Mouse (Mus musculus) CD4-positive naive resting alpha-beta T cell, adult 57 days (primary cell): ENCODE results near the gene Lmx1b. TPM values are rescaled to one million over a fixed set of nuclear protein-coding genes. Genes with fewer than 3 reads are reported as not detected.

Experiments used
- total RNA-seq: library from RNA; stranded (reverse); gene quantifications from one replicate; pipeline ENCODE4 v1.2.4, GENCODE M21; 2023

The Lmx1b gene
- not detected for total RNA-seq

GRCm38 (mm10) chr2:33640171-33640721 is at the start of gene Lmx1b:
Lmx1b (minus strand) TSS chr2:33640511.

Other genes starting within 250 kb of the Lmx1b start
- 7.2 TPM for gene Zbtb34, start 209.2 kb downstream of the Lmx1b start, total RNA-seq
- 29.1 TPM for gene Zbtb43, start 172.0 kb downstream of the Lmx1b start, total RNA-seq
- 13.4 TPM for gene Mvb12b, start 247.4 kb upstream of the Lmx1b start, total RNA-seq